Mouse (Mus musculus): ENCODE data around the gene Carns1. TPM values are rescaled to one million over a fixed set of nuclear protein-coding genes. Genes with fewer than 3 reads are reported as not detected.

Gene Carns1
- total and polyA plus RNA-seq, 3 experiments = 1.7 to 4.0 (median 3.8) TPM

- no peak overlapping the region for H3K4me2 ChIP-seq (ENCODE audit: insufficient read depth, low read depth, poor library complexity, severe bottlenecking)
- peaks cover 25 to 52% of the 10 kb centered on the region in 2 experiments for H3K4me1 ChIP-seq (ENCODE audit: control insufficient read depth in 1 of 2, insufficient read depth in 2 of 2)
- peaks cover 12% of the 10 kb centered on the region; the same call in 1 of the 2 replicates for H3K79me2 ChIP-seq (replicated peaks; ENCODE audit: control insufficient read depth, extremely low read depth, insufficient read depth, poor library complexity, severe bottlenecking)
- H3K27ac ChIP-seq (ENCODE audit: insufficient read depth, low read depth) = no peak overlapping the region
- H3K36me3 ChIP-seq (replicated peaks in 1 of 2; ENCODE audit: control insufficient read depth in 1 of 2, insufficient read depth in 1 of 2, low read length in 1 of 2) = peaks cover 5 to 8% of the 10 kb centered on the region in 2 experiments
- DNase-seq (ENCODE audit: extremely low read depth) = no peak
- peaks cover 7% of the 10 kb centered on the region for H3K27me3 ChIP-seq (replicated peaks)
- no peak for TF ChIP-seq PAX5 (IDR thresholded peaks at IDR 0.05; ENCODE audit: low read length)
- TF ChIP-seq SIN3A (IDR thresholded peaks at IDR 0.05; ENCODE audit: low read length) = no peak
- no peak for TF ChIP-seq JUN (IDR thresholded peaks at IDR 0.05; ENCODE audit: insufficient read depth, low read depth, low read length)
- no peak for TF ChIP-seq MAFK (IDR thresholded peaks at IDR 0.05; ENCODE audit: insufficient replicate concordance, low read length)
- TF ChIP-seq CHD2 (IDR thresholded peaks at IDR 0.05; ENCODE audit: low read length) = no peak
- H3K9ac ChIP-seq (ENCODE audit: insufficient read depth, low read depth) = no peak overlapping the region
- H3K9me3 ChIP-seq (replicated peaks; ENCODE audit: low read length) = no peaks in the 10 kb centered on the region
- dilution Hi-C loops (cut with MboI; ENCODE audit: extremely low pct_ligation_motif_present, extremely low pct_unique_long_range_greater_than_20kb, low sequenced_read_pairs) (no loop called here), in situ Hi-C loops (cut with MboI; ENCODE audit: low pct_ligation_motif_present, low pct_unique_long_range_greater_than_20kb, low sequenced_read_pairs) (loop anchor here (5.0 kb wide), 2 partner anchors 32 to 78 kb away; partner anchors contain the start of gene Aip)
- H3K4me3 ChIP-seq (replicated peaks in 1 of 3; ENCODE audit: low read depth in 2 of 3, low read length in 2 of 3, poor library complexity in 1 of 3) = no peak overlapping the region
Measured at GRCm38 (mm10) chr19:4204889-4205288, 29.6 kb upstream of the Carns1 start.

GRCm38 (mm10) chr19:4203604-4204326, 28.5 kb upstream of the Carns1 start:
- H3K27me3 ChIP-seq (replicated peaks) = peaks cover 6% of the 10 kb centered on the region
- no peak overlapping the region for H3K9ac ChIP-seq (ENCODE audit: insufficient read depth, low read depth)
- no peak overlapping the region for H3K27ac ChIP-seq (ENCODE audit: insufficient read depth, low read depth)

More at GRCm38 (mm10) chr19:4203604-4204326, 28.5 kb upstream of the Carns1 start:
- no peak overlapping the region for H3K4me3 ChIP-seq (replicated peaks in 1 of 3; ENCODE audit: low read depth in 2 of 3, low read length in 2 of 3, poor library complexity in 1 of 3)
- H3K36me3 ChIP-seq (replicated peaks in 1 of 2; ENCODE audit: control insufficient read depth in 1 of 2, insufficient read depth in 1 of 2, low read length in 1 of 2) = peaks cover 12 to 19% of the 10 kb centered on the region in 2 experiments
- DNase-seq (ENCODE audit: extremely low read depth) = no peak
- no peak overlapping the region for H3K4me2 ChIP-seq (ENCODE audit: insufficient read depth, low read depth, poor library complexity, severe bottlenecking)
- in situ Hi-C loops (cut with MboI; ENCODE audit: low pct_ligation_motif_present, low pct_unique_long_range_greater_than_20kb, low sequenced_read_pairs) (loop anchor here (5.0 kb wide), 2 partner anchors 34 to 76 kb away; partner anchors contain the start of gene Aip), dilution Hi-C loops (cut with MboI; ENCODE audit: extremely low pct_ligation_motif_present, extremely low pct_unique_long_range_greater_than_20kb, low sequenced_read_pairs) (no loop called here)
- H3K4me1 ChIP-seq (ENCODE audit: control insufficient read depth in 1 of 2, insufficient read depth in 2 of 2) = peaks cover 19 to 56% of the 10 kb centered on the region in 2 experiments
- no peaks in the 10 kb centered on the region for H3K9me3 ChIP-seq (replicated peaks; ENCODE audit: low read length)
- no peak for TF ChIP-seq TBP (conservative IDR thresholded peaks at IDR 0.05; ENCODE audit: low read depth, low read length)
- TF ChIP-seq ELF1 (IDR thresholded peaks at IDR 0.05; ENCODE audit: low read depth, low read length) = no peak
- TF ChIP-seq KAT2A (IDR thresholded peaks at IDR 0.05; ENCODE audit: insufficient replicate concordance, low read length) = no peak
- TF ChIP-seq ZC3H11A (IDR thresholded peaks at IDR 0.05; ENCODE audit: low read depth, low read length) = no peak
- no peak for TF ChIP-seq SMC3 (IDR thresholded peaks at IDR 0.05; ENCODE audit: low read depth, low read length)
- no peak for TF ChIP-seq MAX (IDR thresholded peaks at IDR 0.05; ENCODE audit: low read length)
- no peak for TF ChIP-seq ZNF384 (IDR thresholded peaks at IDR 0.05; ENCODE audit: low read depth, low read length)
- TF ChIP-seq ZMIZ1 (IDR thresholded peaks at IDR 0.05; ENCODE audit: low read depth, low read length) = no peak
- no peak for TF ChIP-seq POLR2AphosphoS2 (IDR thresholded peaks at IDR 0.05; ENCODE audit: low read depth, low read length)
- TF ChIP-seq USF1 (IDR thresholded peaks at IDR 0.05; ENCODE audit: low read depth, low read length) = no peak
- no peak for TF ChIP-seq NRF1 (IDR thresholded peaks at IDR 0.05; ENCODE audit: low read depth, low read length)
- TF ChIP-seq CHD1 (IDR thresholded peaks at IDR 0.05; ENCODE audit: low read depth, low read length) = no peak
- TF ChIP-seq BHLHE40 (IDR thresholded peaks at IDR 0.05; ENCODE audit: low read depth, low read length) = no peak
- TF ChIP-seq GABPA (IDR thresholded peaks at IDR 0.05; ENCODE audit: insufficient replicate concordance, low read depth, low read length) = no peak
- no peak for TF ChIP-seq CTCF (conservative IDR thresholded peaks at IDR 0.05 in 1 of 2, IDR thresholded peaks at IDR 0.05 in 1 of 2; ENCODE audit: low read depth in 2 of 2, low read length in 2 of 2)
- no peak for TF ChIP-seq JUN (IDR thresholded peaks at IDR 0.05; ENCODE audit: insufficient read depth, low read depth, low read length)
- TF ChIP-seq MAZ (IDR thresholded peaks at IDR 0.05; ENCODE audit: low read depth, low read length) = no peak
- peaks cover 12% of the 10 kb centered on the region; the same call in 1 of the 2 replicates for H3K79me2 ChIP-seq (replicated peaks; ENCODE audit: control insufficient read depth, extremely low read depth, insufficient read depth, poor library complexity, severe bottlenecking)
